Mouse (Mus musculus): ENCODE data around the gene Plekhg2. TPM values are rescaled to one million over a fixed set of nuclear protein-coding genes. Genes with fewer than 3 reads are reported as not detected.
"Not testable (repeated sequence)": the region's sequence is repeated elsewhere in the genome, so short reads cannot be mapped to it uniquely, and the experiment has no call there.

The Plekhg2 gene
- total RNA-seq (2021): 10 to 100 TPM; 39.3 to 47.2 TPM
- long read RNA-seq, experiment 1, partial matches to known transcripts: 6 of 7 reads
- long read RNA-seq, experiment 1, other reads (novel, unspliced or antisense): 1 of 7 reads
- long read RNA-seq, experiment 2, partial matches to known transcripts: 5 of 10 reads
- long read RNA-seq, experiment 2, other reads (novel, unspliced or antisense): 3 of 10 reads

- DNase-seq (ENCODE audit: low spot score in 2 of 2): peak; percentile 93 to 97
Observed at GRCm38 (mm10) chr7:28372251-28373108, at the start of gene Plekhg2. Plekhg2 (minus strand) TSS chr7:28372599.

- no peak for DNase-seq (ENCODE audit: low spot score in 2 of 2)
Observed at GRCm38 (mm10) chr7:28419416-28419815, 47.0 kb upstream of the Plekhg2 start.

GRCm38 (mm10) chr7:28418096-28418670 is 45.8 kb upstream of the Plekhg2 start:
- no peak for DNase-seq (ENCODE audit: low spot score in 2 of 2)

GRCm38 (mm10) chr7:28417368-28417767 is 45.0 kb upstream of the Plekhg2 start:
- DNase-seq (ENCODE audit: low spot score in 2 of 2): no peak

GRCm38 (mm10) chr7:28412826-28413225 is 40.4 kb upstream of the Plekhg2 start:
- DNase-seq (ENCODE audit: low spot score in 2 of 2): no peak

GRCm38 (mm10) chr7:28410841-28411475 is 38.6 kb upstream of the Plekhg2 start:
- peak in 1 of 2 experiments; percentile 28 for DNase-seq (ENCODE audit: low spot score in 2 of 2)

- no peak for DNase-seq (ENCODE audit: low spot score in 2 of 2)
Observed at GRCm38 (mm10) chr7:28401942-28402341, 29.5 kb upstream of the Plekhg2 start.

- no peak for DNase-seq (ENCODE audit: low spot score in 2 of 2)
Observed at GRCm38 (mm10) chr7:28401030-28401429, 28.6 kb upstream of the Plekhg2 start.

GRCm38 (mm10) chr7:28398696-28399340 is 26.4 kb upstream of the Plekhg2 start:
- no peak for DNase-seq (ENCODE audit: low spot score in 2 of 2)

- no peak for DNase-seq (ENCODE audit: low spot score in 2 of 2)
Observed at GRCm38 (mm10) chr7:28398000-28398399, 25.6 kb upstream of the Plekhg2 start.

GRCm38 (mm10) chr7:28395425-28395824 is 23.0 kb upstream of the Plekhg2 start:
- no peak for DNase-seq (ENCODE audit: low spot score in 2 of 2)

- no peak for DNase-seq (ENCODE audit: low spot score in 2 of 2)
Observed at GRCm38 (mm10) chr7:28393272-28393951, 21.0 kb upstream of the Plekhg2 start.

- DNase-seq (ENCODE audit: low spot score in 2 of 2): peak in 1 of 2 experiments; percentile 91
Observed at GRCm38 (mm10) chr7:28392429-28393271, 20.3 kb upstream of the Plekhg2 start, which contains the start of the genes Med29 and Paf1. Med29 (minus strand) TSS chr7:28392708. Paf1 (plus strand) TSS chr7:28392951.

GRCm38 (mm10) chr7:28390331-28390730 is 17.9 kb upstream of the Plekhg2 start:
- DNase-seq (ENCODE audit: low spot score in 2 of 2): no peak

- not testable (repeated sequence) for DNase-seq (ENCODE audit: low spot score in 2 of 2)
Observed at GRCm38 (mm10) chr7:28387384-28387783, 15.0 kb upstream of the Plekhg2 start.

GRCm38 (mm10) chr7:28386877-28387276 is 14.5 kb upstream of the Plekhg2 start:
- DNase-seq (ENCODE audit: low spot score in 2 of 2): not testable (repeated sequence)

- DNase-seq (ENCODE audit: low spot score in 2 of 2): peak in 1 of 2 experiments; percentile 76
Observed at GRCm38 (mm10) chr7:28386462-28386861, 14.1 kb upstream of the Plekhg2 start.

- DNase-seq (ENCODE audit: low spot score in 2 of 2): no peak
Observed at GRCm38 (mm10) chr7:28386007-28386406, 13.6 kb upstream of the Plekhg2 start.

- no peak for DNase-seq (ENCODE audit: low spot score in 2 of 2)
Observed at GRCm38 (mm10) chr7:28385196-28385595, 12.8 kb upstream of the Plekhg2 start.
